Mouse (Mus musculus): ENCODE measurements at regions not wholly inside any gene's neighbourhood (a gene's known extent, or its start where the extent isn't known, plus 50 kb on each side); places are given as distances from the start of the nearest gene placed in this dataset.

DNA sequence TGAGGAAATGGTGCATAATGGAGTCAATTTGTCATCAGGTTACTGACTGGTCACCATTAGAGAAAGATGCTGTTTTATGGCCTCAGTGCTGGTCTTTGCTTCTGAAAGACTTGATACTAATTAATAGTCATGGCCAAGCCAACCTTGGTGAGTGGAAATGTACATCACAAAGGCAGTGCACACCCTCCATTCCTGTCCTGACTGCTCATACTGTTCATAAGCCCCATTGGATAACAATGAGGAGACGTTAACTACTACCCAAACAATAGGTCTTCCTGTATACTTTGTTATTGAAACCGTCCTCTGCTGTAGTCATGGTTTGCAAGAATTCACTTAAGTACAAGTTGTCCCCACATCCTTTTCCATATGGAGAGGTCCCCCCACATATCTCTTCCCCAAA lies 605.8 kb upstream of the Slc35b3 start:
- Histone ChIP-seq H3K4me2 (ENCODE audit: low read depth, low read length) (no peak overlapping the region), H3K9me3 (ENCODE audit: low read length) (no peaks in the 10 kb centered on the region), H3K27me3 (ENCODE audit: insufficient read depth, low read length) (no peaks in the 10 kb centered on the region), H3K27ac (ENCODE audit: low read depth) (no peak overlapping the region), H3K4me3 (ENCODE audit: low read depth, low read length) (no peak overlapping the region), H3K9ac (replicated peaks) (no peak overlapping the region), H3K4me1 (ENCODE audit: insufficient read depth) (no peaks in the 10 kb centered on the region), H3K36me3 (replicated peaks; ENCODE audit: insufficient read depth, low read length) (no peaks in the 10 kb centered on the region)
- WGBS (ENCODE audit: insufficient replicate concordance) = 49% methylated on average over 2 of the region's 2 CpGs
- no peak for ATAC-seq
- DNase-seq = no peak
- TF ChIP-seq EP300 (IDR thresholded peaks at IDR 0.05; ENCODE audit: low read depth) = no peak
- TF ChIP-seq CTCF (IDR thresholded peaks at IDR 0.05; ENCODE audit: low read depth) = no peak

GRCm38 (mm10) chr13:39537724-39538440 lies 577.2 kb upstream of the Slc35b3 start:
- Histone ChIP-seq H3K27me3 (ENCODE audit: insufficient read depth, low read length) (no peaks in the 10 kb centered on the region), H3K9ac (replicated peaks) (no peak overlapping the region), H3K4me3 (ENCODE audit: low read depth, low read length) (no peak overlapping the region), H3K4me2 (ENCODE audit: low read depth, low read length) (no peak overlapping the region), H3K27ac (ENCODE audit: low read depth) (no peak overlapping the region), H3K4me1 (ENCODE audit: insufficient read depth) (no peaks in the 10 kb centered on the region), H3K9me3 (ENCODE audit: low read length) (no peaks in the 10 kb centered on the region), H3K36me3 (replicated peaks; ENCODE audit: insufficient read depth, low read length) (no peaks in the 10 kb centered on the region)
- DNase-seq = no peak
- TF ChIP-seq EP300 (IDR thresholded peaks at IDR 0.05; ENCODE audit: low read depth) (no peak), CTCF (IDR thresholded peaks at IDR 0.05; ENCODE audit: low read depth) (no peak)
- 62% methylated on average over 14 of the region's 14 CpGs for WGBS (ENCODE audit: insufficient replicate concordance)
- no peak for ATAC-seq

- no peaks in the 10 kb centered on the region for H3K27me3 ChIP-seq (ENCODE audit: insufficient read depth, low read length)
- no peaks in the 10 kb centered on the region for H3K36me3 ChIP-seq (replicated peaks; ENCODE audit: insufficient read depth, low read length)
- H3K4me2 ChIP-seq (ENCODE audit: low read depth, low read length) = no peak overlapping the region
- no peak overlapping the region for H3K4me3 ChIP-seq (ENCODE audit: low read depth, low read length)
- no peak overlapping the region for H3K27ac ChIP-seq (ENCODE audit: low read depth)
- peak; percentile 39 for TF ChIP-seq CTCF (IDR thresholded peaks at IDR 0.05; ENCODE audit: low read depth)
- TF ChIP-seq EP300 (IDR thresholded peaks at IDR 0.05; ENCODE audit: low read depth) = no peak
- 81% methylated on average over 1 of the region's 1 CpGs for WGBS (ENCODE audit: insufficient replicate concordance)
- no peak overlapping the region for H3K9ac ChIP-seq (replicated peaks)
- ATAC-seq (no peak), DNase-seq (no peak)
- H3K4me1 ChIP-seq (ENCODE audit: insufficient read depth) = no peaks in the 10 kb centered on the region
- H3K9me3 ChIP-seq (ENCODE audit: low read length) = no peaks in the 10 kb centered on the region
Observed at GRCm38 (mm10) chr13:39526469-39526868, 565.8 kb upstream of the Slc35b3 start.

DNA sequence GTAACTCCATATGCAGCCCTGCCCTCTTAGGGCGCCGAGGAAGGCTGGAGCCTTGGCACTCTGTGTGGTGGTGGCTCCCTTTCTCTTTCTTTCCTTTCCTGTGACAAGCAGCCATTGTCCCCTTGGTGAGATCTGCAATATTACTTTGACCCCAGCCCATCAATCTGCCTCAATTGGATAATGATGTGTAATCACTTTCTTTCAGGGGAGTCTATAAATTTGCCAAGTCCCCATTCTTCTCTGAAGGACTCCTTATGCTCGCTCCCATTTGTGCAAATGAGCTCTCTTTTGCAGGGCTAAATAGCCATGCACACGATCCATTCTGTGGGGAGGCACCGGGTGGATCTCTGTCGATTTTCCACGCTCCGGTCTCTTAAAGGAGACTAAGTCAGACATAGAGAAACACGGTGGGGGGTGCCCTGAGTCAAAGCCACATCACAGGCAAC lies 563.2 kb upstream of the Slc35b3 start:
- Histone ChIP-seq H3K4me3 (ENCODE audit: low read depth, low read length) (no peak overlapping the region), H3K27me3 (ENCODE audit: insufficient read depth, low read length) (no peaks in the 10 kb centered on the region), H3K36me3 (replicated peaks; ENCODE audit: insufficient read depth, low read length) (no peaks in the 10 kb centered on the region), H3K4me1 (ENCODE audit: insufficient read depth) (no peaks in the 10 kb centered on the region), H3K4me2 (ENCODE audit: low read depth, low read length) (no peak overlapping the region), H3K27ac (ENCODE audit: low read depth) (no peak overlapping the region), H3K9me3 (ENCODE audit: low read length) (no peaks in the 10 kb centered on the region), H3K9ac (replicated peaks) (no peak overlapping the region)
- WGBS (ENCODE audit: insufficient replicate concordance) = 78% methylated on average over 9 of the region's 9 CpGs
- DNase-seq (no peak), ATAC-seq (no peak)
- TF ChIP-seq EP300 (IDR thresholded peaks at IDR 0.05; ENCODE audit: low read depth) = no peak
- no peak for TF ChIP-seq CTCF (IDR thresholded peaks at IDR 0.05; ENCODE audit: low read depth)

GRCm38 (mm10) chr13:39523246-39523850 lies 562.7 kb upstream of the Slc35b3 start:
- Histone ChIP-seq H3K4me1 (ENCODE audit: insufficient read depth) (no peaks in the 10 kb centered on the region), H3K27ac (ENCODE audit: low read depth) (no peak overlapping the region), H3K4me3 (ENCODE audit: low read depth, low read length) (no peak overlapping the region), H3K27me3 (ENCODE audit: insufficient read depth, low read length) (no peaks in the 10 kb centered on the region), H3K9ac (replicated peaks) (no peak overlapping the region), H3K36me3 (replicated peaks; ENCODE audit: insufficient read depth, low read length) (no peaks in the 10 kb centered on the region), H3K4me2 (ENCODE audit: low read depth, low read length) (no peak overlapping the region), H3K9me3 (ENCODE audit: low read length) (no peaks in the 10 kb centered on the region)
- 71% methylated on average over 5 of the region's 5 CpGs for WGBS (ENCODE audit: insufficient replicate concordance)
- ATAC-seq (no peak), DNase-seq (no peak)
- TF ChIP-seq CTCF (IDR thresholded peaks at IDR 0.05; ENCODE audit: low read depth) (no peak), EP300 (IDR thresholded peaks at IDR 0.05; ENCODE audit: low read depth) (no peak)

- no peak overlapping the region for H3K27ac ChIP-seq (ENCODE audit: low read depth)
- no peaks in the 10 kb centered on the region for H3K36me3 ChIP-seq (replicated peaks; ENCODE audit: insufficient read depth, low read length)
- TF ChIP-seq EP300 (IDR thresholded peaks at IDR 0.05; ENCODE audit: low read depth) (no peak), CTCF (IDR thresholded peaks at IDR 0.05; ENCODE audit: low read depth) (no peak)
- 84% methylated on average over 9 of the region's 9 CpGs for WGBS (ENCODE audit: insufficient replicate concordance)
- no peak overlapping the region for H3K4me2 ChIP-seq (ENCODE audit: low read depth, low read length)
- no peaks in the 10 kb centered on the region for H3K27me3 ChIP-seq (ENCODE audit: insufficient read depth, low read length)
- H3K9ac ChIP-seq (replicated peaks) = no peak overlapping the region
- H3K4me3 ChIP-seq (ENCODE audit: low read depth, low read length) = no peak overlapping the region
- H3K9me3 ChIP-seq (ENCODE audit: low read length) = no peaks in the 10 kb centered on the region
- DNase-seq (no peak), ATAC-seq (no peak)
- H3K4me1 ChIP-seq (ENCODE audit: insufficient read depth) = no peaks in the 10 kb centered on the region
Observed at GRCm38 (mm10) chr13:39520846-39521245, 560.2 kb upstream of the Slc35b3 start.
